Mouse (Mus musculus) testis, postnatal 10 days (tissue): ENCODE data around the gene Ddah1.

Experiments
- DNase-seq: peaks from one replicate; pipeline ENCODE4 v3.0.0; 2021; ENCODE audit warnings: low spot score

Gene Ddah1

GRCm38 (mm10) chr3:145764416-145764815, 5.9 kb downstream of the Ddah1 start:
- DNase-seq: no peak

- no peak for DNase-seq
These were observed 10.0 kb downstream of the Ddah1 start for GRCm38 (mm10) chr3:145768439-145768838.

- no peak for DNase-seq
These were observed 14.9 kb downstream of the Ddah1 start for GRCm38 (mm10) chr3:145773384-145773783.

- peak; percentile 51 for DNase-seq
These were observed 15.9 kb downstream of the Ddah1 start for GRCm38 (mm10) chr3:145774336-145774735.

GRCm38 (mm10) chr3:145775236-145775635, 16.8 kb downstream of the Ddah1 start:
- no peak for DNase-seq

GRCm38 (mm10) chr3:145775862-145776261, 17.4 kb downstream of the Ddah1 start:
- no peak for DNase-seq

GRCm38 (mm10) chr3:145777006-145777405, 18.5 kb downstream of the Ddah1 start:
- no peak for DNase-seq

- no peak for DNase-seq
These were observed 20.0 kb downstream of the Ddah1 start for GRCm38 (mm10) chr3:145778406-145778922.

GRCm38 (mm10) chr3:145779279-145779973, 21.0 kb downstream of the Ddah1 start:
- no peak for DNase-seq

- no peak for DNase-seq
These were observed 22.4 kb downstream of the Ddah1 start for GRCm38 (mm10) chr3:145780784-145781442.

- no peak for DNase-seq
These were observed 26.8 kb downstream of the Ddah1 start for GRCm38 (mm10) chr3:145785244-145785643.

- DNase-seq: no peak
These were observed 28.8 kb downstream of the Ddah1 start for GRCm38 (mm10) chr3:145787303-145787702.

- no peak for DNase-seq
These were observed 30.6 kb downstream of the Ddah1 start for GRCm38 (mm10) chr3:145789114-145789513.

GRCm38 (mm10) chr3:145790233-145790632, 31.8 kb downstream of the Ddah1 start:
- DNase-seq: no peak

GRCm38 (mm10) chr3:145790709-145791108, 32.2 kb downstream of the Ddah1 start:
- DNase-seq: no peak

GRCm38 (mm10) chr3:145794355-145794754, 35.9 kb downstream of the Ddah1 start:
- DNase-seq: no peak

GRCm38 (mm10) chr3:145795896-145796295, 37.4 kb downstream of the Ddah1 start:
- DNase-seq: no peak

GRCm38 (mm10) chr3:145798042-145798441, 39.6 kb downstream of the Ddah1 start:
- DNase-seq: no peak

GRCm38 (mm10) chr3:145798751-145799188, 40.3 kb downstream of the Ddah1 start:
- no peak for DNase-seq

GRCm38 (mm10) chr3:145799365-145799764, 40.9 kb downstream of the Ddah1 start:
- DNase-seq: no peak

GRCm38 (mm10) chr3:145802106-145802505, 43.6 kb downstream of the Ddah1 start:
- no peak for DNase-seq

- no peak for DNase-seq
These were observed 47.4 kb downstream of the Ddah1 start for GRCm38 (mm10) chr3:145805848-145806247.

- no peak for DNase-seq
These were observed 48.0 kb downstream of the Ddah1 start for GRCm38 (mm10) chr3:145806502-145806901.
